Mouse (Mus musculus) cerebral cortex, adult 2 months (tissue): ENCODE measurements around the gene Gpx4.

Experiments used
- WGBS: fragments of 180-500 bp; shearing (Covaris S2); methylation state at CpG from one replicate; pipeline ENCODE4 v1.1.7; 2018; 5-methylcytosine and 5-hydroxymethylcytosine counted together

The Gpx4 gene

DNA sequence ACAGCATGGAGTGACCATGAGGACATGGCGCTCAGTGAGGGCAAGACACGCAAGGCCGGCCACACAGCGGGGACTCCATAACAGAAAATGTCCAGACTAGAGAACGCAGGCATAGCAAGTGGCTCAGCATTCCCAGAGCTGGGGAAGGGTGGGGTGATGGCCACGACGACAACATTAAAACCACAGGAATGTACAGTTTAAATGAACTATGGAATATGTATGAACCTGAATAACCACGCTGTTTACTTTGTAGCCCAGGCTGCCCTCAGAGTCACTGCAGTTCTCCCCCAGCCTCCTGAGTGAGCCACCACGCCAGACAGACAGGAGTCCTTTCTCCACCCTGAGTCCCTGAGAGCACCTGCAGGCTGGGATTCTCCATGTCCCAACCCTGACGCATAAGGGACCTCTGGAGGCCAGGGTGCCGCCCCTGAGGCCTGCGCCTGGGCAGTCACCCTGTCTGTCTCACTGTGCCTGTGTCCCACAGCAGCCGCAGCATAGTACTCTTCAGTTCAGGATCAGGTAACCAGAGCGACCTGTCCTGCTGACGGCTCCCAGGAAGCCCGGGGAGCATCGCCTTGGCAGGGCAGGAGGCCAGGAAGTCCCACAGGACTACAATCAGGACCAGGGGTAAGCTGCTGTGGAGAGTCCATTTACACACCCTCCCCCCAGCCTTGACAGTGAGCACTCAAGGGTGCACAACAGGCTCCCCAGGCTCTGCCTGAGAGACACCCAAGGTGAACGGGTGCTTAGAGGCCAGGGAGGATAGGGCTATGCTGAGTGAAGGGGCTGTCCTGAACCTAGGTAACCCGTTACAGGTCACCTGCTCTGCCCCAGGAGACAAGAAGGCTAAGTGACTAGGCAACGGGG, 25.9 kb downstream of the Gpx4 start:
- 92% methylated on average over 20 of the region's 20 CpGs for WGBS

- 28% methylated on average over 28 of the region's 28 CpGs for WGBS
Observed at GRCm38 (mm10) chr10:80074813-80075601, 28.0 kb downstream of the Gpx4 start.

- WGBS = 76% methylated on average over 1 of the region's 1 CpGs
Observed at GRCm38 (mm10) chr10:80075924-80076323, 29.0 kb downstream of the Gpx4 start.

DNA sequence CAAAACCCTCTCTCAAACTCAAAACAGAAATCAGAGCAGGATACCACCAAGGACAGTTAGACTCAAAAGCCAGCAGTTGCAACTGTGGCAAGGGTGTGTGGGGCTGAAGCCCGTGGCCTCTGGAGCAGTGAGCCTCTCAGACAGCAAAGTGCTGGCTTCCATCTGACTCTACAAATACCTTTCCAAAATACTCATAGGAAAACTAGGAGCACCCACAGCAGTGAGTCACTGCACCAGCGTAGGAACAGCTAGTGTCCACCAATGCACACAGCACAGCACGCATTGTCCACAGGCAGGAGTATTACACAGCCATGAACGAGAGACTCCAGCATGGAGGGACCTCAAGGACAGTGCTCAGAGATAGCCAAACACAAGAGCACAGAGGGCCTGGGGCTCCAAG, 29.4 kb downstream of the Gpx4 start:
- 89% methylated on average over 4 of the region's 4 CpGs for WGBS

DNA sequence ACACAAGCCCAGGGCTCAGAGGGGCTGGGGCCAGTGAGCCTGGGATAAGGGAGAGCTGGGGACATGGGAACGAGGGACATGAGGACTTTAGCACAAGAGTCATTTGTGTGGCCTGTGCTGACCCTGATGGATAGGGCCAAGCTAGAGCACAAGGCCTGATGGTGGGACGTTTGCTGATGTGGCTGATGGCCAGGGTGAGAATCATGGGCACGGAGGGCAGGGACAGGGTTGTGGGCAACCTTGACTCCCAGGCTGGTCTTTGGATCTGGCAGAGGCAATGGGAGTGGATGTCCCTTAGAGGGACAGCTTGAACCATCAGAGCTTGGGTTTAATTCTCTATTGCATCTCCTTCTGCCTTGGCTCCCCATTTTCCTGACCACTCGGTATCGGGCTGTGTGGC, 30.3 kb downstream of the Gpx4 start:
- 93% methylated on average over 5 of the region's 5 CpGs for WGBS

DNA sequence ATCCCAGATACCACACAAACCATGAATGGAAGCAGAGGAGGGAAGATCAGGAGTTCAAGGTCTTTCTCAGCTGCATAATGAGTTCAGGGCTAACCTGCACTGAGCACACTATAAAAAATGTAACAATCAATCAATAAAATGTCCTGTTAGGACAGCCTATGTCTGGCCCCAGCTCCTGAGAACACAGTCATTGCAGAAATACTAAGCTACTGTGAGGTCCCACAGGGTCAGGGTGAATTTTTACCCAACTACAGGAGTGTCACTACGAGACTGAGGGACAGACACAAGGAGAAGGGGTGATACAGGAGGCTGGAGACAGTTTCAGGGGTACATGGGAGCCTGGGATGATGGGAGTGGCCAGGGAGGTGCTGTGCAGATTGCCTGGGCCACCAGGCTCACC, 31.4 kb downstream of the Gpx4 start:
- 100% methylated on average over 1 of the region's 1 CpGs for WGBS

GRCm38 (mm10) chr10:80080396-80081070, 33.6 kb downstream of the Gpx4 start:
- 82% methylated on average over 16 of the region's 16 CpGs for WGBS

GRCm38 (mm10) chr10:80081075-80081474, 34.1 kb downstream of the Gpx4 start:
- 85% methylated on average over 3 of the region's 3 CpGs for WGBS

DNA sequence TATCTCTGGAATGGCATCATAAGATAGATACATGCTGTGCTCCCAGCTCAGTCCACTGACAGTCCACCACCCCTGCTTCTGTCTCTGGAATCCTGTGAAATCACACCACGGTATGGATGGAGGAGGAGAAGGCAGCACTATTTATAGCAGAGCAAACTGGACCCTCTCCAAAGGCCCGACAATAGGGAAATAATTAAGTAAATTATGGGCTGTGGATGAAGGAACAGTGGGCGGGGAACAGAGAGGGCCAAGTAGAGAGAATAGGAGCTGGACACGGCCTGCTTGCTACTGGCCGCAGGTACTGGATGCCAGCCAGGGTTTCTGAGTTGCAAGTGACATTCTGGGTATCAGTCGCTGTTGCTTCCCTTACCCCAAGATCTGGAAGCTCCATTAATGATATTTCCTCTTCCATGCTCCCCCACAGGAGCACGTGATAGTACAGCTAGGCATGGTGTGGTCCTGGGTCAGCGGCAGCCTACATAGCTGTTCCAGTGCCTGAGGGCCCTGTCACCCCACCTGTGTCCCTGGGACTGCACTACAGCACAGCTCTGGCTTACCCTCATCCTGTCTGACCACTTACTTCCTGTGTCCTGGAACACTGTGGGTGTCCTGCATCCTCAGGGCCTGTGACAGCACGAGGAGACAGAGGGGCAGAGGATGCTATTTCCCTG, 38.0 kb downstream of the Gpx4 start:
- WGBS = 41% methylated on average over 9 of the region's 9 CpGs

DNA sequence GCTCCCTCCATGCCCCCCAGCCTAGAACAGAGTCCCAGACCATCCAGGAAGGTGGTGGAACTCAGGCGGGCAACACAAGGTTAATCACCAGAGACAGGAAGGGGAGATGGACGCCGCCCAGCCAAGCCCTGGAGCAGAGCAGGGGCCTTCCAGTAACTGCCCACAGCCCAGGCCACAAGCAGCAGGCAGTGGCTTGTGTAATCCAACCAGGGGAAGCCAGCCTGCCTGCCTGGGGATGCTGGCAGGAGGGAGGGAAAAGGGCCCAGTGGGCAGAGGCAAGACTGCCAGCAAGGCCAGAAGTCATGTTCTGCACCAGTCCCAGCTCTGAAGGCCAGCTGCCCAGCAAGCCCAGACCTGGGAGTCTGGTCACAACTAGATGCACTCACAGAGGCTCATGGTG, 39.9 kb downstream of the Gpx4 start:
- 53% methylated on average over 3 of the region's 3 CpGs for WGBS

DNA sequence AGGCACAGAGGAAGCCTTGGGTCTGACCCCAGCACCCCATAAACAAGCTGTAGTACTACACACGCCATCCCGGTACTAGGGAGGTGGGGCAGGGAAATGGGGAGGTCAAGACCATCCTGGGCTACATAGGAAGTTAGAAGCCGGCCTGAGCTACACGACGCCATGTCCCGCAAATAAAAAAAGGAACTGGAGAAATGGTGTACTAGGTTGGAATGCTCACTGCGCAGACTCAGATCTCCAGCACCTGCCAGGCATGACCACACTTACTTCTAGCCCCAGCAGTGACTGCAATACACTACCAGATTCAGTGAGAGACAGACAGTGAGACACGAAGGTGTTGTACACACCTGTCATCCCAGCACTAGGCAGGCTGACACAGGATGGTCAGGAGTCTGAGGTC, 40.5 kb downstream of the Gpx4 start:
- WGBS = 89% methylated on average over 8 of the region's 8 CpGs

DNA sequence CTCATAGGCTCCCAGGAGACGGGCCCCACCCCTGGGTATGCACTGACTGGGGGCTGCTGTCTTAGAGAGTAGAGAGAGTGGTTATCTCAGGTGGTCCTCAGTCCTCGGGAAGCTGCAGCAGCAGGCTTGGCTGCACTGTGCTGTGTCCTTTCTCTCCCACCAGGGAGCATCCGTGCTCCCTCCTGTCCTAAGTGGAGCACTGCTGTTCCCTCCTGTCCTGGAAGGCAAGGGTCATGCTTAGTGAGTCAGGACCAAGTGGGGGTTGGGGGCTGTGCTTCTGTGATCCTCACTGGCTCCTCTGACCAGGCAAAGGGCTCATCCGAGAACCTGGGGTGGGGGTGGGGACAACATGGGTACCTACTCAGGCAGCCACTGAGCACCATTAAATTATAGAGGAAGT, 42.2 kb downstream of the Gpx4 start:
- WGBS = 76% methylated on average over 4 of the region's 4 CpGs

DNA sequence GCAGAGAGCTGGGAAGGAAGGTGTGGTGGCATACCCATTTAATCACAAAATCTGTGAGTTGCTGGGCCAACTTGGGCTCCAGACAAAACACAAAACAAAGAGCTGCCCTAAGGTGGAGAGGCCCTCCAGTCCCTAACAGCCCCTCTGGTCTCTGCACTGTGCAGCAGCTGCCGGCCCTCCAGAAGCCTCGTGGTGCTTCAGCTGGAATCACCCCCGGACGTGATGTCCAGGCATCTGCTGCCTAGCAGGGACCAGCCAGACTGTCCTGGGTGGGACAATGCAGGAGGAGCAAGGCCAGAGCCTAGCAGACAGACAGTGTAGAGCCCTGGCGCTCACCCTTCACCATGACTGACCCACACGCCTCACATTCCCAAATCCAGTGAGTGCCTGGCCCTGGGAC, 44.6 kb downstream of the Gpx4 start:
- WGBS = 76% methylated on average over 6 of the region's 6 CpGs

- WGBS = 73% methylated on average over 5 of the region's 5 CpGs
Observed at GRCm38 (mm10) chr10:80092690-80093089, 45.7 kb downstream of the Gpx4 start.

GRCm38 (mm10) chr10:80094085-80094484, 47.1 kb downstream of the Gpx4 start:
- WGBS = 89% methylated on average over 6 of the region's 6 CpGs

- WGBS = 79% methylated on average over 3 of the region's 3 CpGs
Observed at GRCm38 (mm10) chr10:80094684-80095083, 47.7 kb downstream of the Gpx4 start.

DNA sequence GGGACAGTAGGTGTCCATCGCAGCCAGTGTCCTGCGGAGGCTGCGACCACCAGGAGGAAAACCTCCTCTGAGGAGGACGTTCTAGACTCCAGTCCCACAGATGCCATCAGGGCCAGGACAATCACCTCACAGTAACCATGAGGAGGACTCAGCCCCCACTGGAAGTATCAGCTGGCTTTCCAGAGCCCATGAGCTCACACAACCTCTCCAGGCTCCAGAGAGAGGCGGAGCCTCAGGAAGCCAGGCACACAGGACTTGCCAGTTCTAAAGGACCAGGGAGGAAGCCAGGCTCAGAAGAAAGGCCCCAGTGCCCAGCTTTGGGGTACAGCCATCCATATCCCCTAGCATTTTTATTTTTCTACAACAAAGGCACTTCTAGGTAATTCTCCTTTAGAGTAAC, 48.6 kb downstream of the Gpx4 start:
- 86% methylated on average over 5 of the region's 5 CpGs for WGBS

DNA sequence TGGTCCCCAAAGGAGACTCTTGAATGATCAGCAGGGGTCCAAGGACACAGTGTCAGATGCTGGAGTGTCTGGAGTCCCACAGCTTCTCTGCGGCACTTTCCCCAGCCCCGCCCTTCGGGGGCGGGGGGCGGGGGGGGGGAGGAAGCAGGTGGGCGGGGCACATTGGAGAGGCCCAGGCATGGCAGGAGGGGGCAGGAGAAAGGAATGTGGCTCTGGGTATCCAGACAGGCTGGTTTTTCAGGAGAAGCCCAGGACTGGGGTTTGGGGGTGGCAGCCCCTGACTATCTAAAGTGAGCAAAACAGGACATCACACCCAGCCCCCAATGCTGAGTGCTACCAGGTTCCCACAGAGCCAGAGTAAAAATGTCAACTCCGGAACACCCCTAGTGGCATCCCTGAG, 50.3 kb downstream of the Gpx4 start:
- 14% methylated on average over 5 of the region's 7 CpGs for WGBS

DNA sequence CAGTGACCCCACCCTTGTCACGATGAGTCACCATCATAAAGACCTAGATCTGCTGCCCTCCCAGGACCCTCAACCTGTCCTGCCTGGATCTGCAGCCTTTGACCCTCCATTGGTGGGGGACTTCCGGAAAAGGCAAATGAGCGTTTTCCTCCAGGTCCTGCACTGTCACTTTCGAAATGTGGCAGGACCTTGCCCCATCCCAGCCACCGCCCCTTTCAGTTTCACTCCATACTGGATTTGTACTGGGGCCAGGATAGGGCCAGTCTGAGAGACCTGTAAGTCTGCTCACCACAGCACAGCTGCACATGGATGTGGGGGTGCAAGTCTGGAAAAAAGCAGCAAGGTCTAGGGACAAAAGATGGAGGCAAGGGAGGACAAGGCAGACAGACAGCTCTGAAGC, 51.7 kb downstream of the Gpx4 start:
- 85% methylated on average over 5 of the region's 5 CpGs for WGBS

- WGBS = 62% methylated on average over 11 of the region's 11 CpGs
Observed at GRCm38 (mm10) chr10:80100982-80101381, 54.0 kb downstream of the Gpx4 start.

DNA sequence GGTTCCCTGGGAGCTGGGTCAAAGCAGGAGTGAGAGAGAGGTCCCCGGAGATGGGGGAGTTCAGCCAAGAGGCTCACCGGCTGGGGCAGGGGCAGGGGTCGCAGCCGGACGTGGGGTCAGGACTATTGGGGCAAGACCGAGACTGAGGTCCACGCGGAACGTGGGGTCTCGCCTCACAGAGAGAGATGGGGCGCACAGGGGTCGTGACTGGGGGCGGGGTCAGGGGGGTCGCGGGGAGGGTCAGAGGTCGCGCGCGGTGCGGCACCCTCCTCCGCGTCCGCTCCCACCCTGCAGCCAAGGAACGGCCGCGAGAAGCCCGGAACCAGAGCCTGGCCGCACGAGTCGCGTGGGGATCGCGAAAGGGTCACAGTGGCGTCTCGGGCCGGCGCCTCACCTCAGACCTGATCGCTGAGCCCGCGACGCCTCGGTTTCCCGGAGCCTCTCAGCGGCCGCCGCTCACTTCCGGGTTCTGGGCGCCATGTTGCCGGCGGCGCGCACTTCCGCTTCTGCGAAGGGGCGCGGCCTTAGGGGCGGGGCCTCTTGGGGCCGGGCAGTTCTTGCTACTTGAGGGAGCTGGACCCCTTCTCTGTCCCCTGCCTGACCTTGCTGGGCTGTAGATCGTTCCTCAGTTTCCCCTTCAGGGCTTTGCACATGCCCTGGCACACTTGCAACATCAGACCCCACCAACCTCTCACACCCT, 55.4 kb downstream of the Gpx4 start:
- WGBS = under 1% methylated on average over 55 of the region's 59 CpGs
